Mouse (Mus musculus) C2C12 (cell line): ENCODE measurements at regions not wholly inside any gene's neighbourhood (a gene's known extent, or its start where the extent isn't known, plus 50 kb on each side); places are given as distances from the start of the nearest gene placed in this dataset.

Experiments
- CEBPB ChIP-seq: IDR thresholded peaks from one replicate; pipeline ENCODE4 v1.6.1; 2011; ENCODE audit warnings: low read depth, mild to moderate bottlenecking, control low read depth, moderate library complexity
- CTCF ChIP-seq: IDR thresholded peaks from one replicate; pipeline ENCODE4 v1.5.1; 2011; ENCODE audit not compliant: control insufficient read depth, insufficient read depth, insufficient read length
- MAX ChIP-seq: IDR thresholded peaks from one replicate; pipeline ENCODE4 v1.6.1; 2011; ENCODE audit warnings: mild to moderate bottlenecking, control low read depth
- MYOG ChIP-seq: IDR thresholded peaks from one replicate; pipeline ENCODE4 v1.6.1; 2011; ENCODE audit not compliant: control insufficient read depth, insufficient read length; ENCODE audit errors: extremely low read depth
- USF1 ChIP-seq: IDR thresholded peaks from one replicate; pipeline ENCODE4 v1.6.1; 2011; ENCODE audit warnings: low read depth, mild to moderate bottlenecking, control low read depth, moderate library complexity

DNA sequence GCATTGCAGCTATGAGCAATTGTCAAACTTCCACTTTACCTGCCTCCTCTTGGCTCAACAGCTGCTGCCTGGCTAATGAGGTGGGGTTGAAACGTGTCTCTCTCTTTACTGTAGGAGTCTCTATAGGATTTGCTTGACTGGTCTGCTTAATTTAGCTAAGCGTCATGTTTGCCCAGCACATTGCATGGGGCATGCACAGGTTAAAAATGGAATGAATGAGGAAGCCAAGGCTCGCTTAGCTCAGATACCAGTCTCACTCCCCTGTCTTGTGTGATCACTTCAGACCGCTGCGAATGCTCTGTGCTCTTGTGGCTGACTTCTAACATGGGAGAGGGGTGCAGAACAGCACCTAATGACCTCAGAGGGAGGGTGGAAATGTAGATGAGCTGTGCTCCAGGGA is 332.5 kb downstream of the Rnd3 start:
- no peak for TF ChIP-seq USF1
- TF ChIP-seq CTCF, result no peak
- no peak for TF ChIP-seq CEBPB
- TF ChIP-seq MAX, result no peak
- no peak for TF ChIP-seq MYOG
